Mouse (Mus musculus) lung, postnatal 10 days (tissue): Measurements from ENCODE around the gene Cpeb3.
"Not testable (repeated sequence)": the region's sequence is repeated elsewhere in the genome, so short reads cannot be mapped to it uniquely, and the experiment has no call there.

ENCODE experiments used
- DNase-seq: peaks from one replicate; pipeline ENCODE4 v3.0.0; 2021

Gene Cpeb3

GRCm38 (mm10) chr19:37206641-37207302 is 1.6 kb downstream of the Cpeb3 start:
- DNase-seq = peak; percentile 51

- not testable (repeated sequence) for DNase-seq
Measured at GRCm38 (mm10) chr19:37205155-37205554, 3.2 kb downstream of the Cpeb3 start.

- DNase-seq = no peak
Measured at GRCm38 (mm10) chr19:37203371-37203770, 5.0 kb downstream of the Cpeb3 start.

GRCm38 (mm10) chr19:37199889-37200288 is 8.5 kb downstream of the Cpeb3 start:
- DNase-seq = no peak

- no peak for DNase-seq
Measured at GRCm38 (mm10) chr19:37198165-37198880, 10.1 kb downstream of the Cpeb3 start.

GRCm38 (mm10) chr19:37192475-37193058 is 15.8 kb downstream of the Cpeb3 start:
- DNase-seq = no peak

GRCm38 (mm10) chr19:37188366-37188948 is 19.9 kb downstream of the Cpeb3 start:
- no peak for DNase-seq

- peak; percentile 75 for DNase-seq
Measured at GRCm38 (mm10) chr19:37177819-37178708, 30.3 kb downstream of the Cpeb3 start.

- DNase-seq = no peak
Measured at GRCm38 (mm10) chr19:37176879-37177462, 31.4 kb downstream of the Cpeb3 start.

GRCm38 (mm10) chr19:37175919-37176318 is 32.5 kb downstream of the Cpeb3 start:
- DNase-seq = peak; percentile 25

GRCm38 (mm10) chr19:37175436-37175805 is 33.0 kb downstream of the Cpeb3 start:
- DNase-seq = no peak

- DNase-seq = peak; percentile 65
Measured at GRCm38 (mm10) chr19:37174716-37175435, 33.5 kb downstream of the Cpeb3 start.

- peak; percentile 35 for DNase-seq
Measured at GRCm38 (mm10) chr19:37174116-37174715, 34.2 kb downstream of the Cpeb3 start.

- no peak for DNase-seq
Measured at GRCm38 (mm10) chr19:37173331-37174115, 34.9 kb downstream of the Cpeb3 start.

GRCm38 (mm10) chr19:37172566-37173130 is 35.8 kb downstream of the Cpeb3 start:
- DNase-seq = no peak

GRCm38 (mm10) chr19:37172096-37172495 is 36.3 kb downstream of the Cpeb3 start:
- DNase-seq = no peak

GRCm38 (mm10) chr19:37156770-37157336 is 51.5 kb downstream of the Cpeb3 start:
- DNase-seq = no peak

GRCm38 (mm10) chr19:37156040-37156439 is 52.4 kb downstream of the Cpeb3 start:
- no peak for DNase-seq

- DNase-seq = no peak
Measured at GRCm38 (mm10) chr19:37147145-37147544, 61.3 kb downstream of the Cpeb3 start.

- no peak for DNase-seq
Measured at GRCm38 (mm10) chr19:37145846-37146245, 62.6 kb downstream of the Cpeb3 start.
